Mouse (Mus musculus): ENCODE data around the gene Sema4g. TPM values are rescaled to one million over a fixed set of nuclear protein-coding genes. Genes with fewer than 3 reads are reported as not detected.

Gene Sema4g
- total and polyA plus RNA-seq, 3 experiments: 0.15 to 0.47 TPM; not detected in 1

DNA sequence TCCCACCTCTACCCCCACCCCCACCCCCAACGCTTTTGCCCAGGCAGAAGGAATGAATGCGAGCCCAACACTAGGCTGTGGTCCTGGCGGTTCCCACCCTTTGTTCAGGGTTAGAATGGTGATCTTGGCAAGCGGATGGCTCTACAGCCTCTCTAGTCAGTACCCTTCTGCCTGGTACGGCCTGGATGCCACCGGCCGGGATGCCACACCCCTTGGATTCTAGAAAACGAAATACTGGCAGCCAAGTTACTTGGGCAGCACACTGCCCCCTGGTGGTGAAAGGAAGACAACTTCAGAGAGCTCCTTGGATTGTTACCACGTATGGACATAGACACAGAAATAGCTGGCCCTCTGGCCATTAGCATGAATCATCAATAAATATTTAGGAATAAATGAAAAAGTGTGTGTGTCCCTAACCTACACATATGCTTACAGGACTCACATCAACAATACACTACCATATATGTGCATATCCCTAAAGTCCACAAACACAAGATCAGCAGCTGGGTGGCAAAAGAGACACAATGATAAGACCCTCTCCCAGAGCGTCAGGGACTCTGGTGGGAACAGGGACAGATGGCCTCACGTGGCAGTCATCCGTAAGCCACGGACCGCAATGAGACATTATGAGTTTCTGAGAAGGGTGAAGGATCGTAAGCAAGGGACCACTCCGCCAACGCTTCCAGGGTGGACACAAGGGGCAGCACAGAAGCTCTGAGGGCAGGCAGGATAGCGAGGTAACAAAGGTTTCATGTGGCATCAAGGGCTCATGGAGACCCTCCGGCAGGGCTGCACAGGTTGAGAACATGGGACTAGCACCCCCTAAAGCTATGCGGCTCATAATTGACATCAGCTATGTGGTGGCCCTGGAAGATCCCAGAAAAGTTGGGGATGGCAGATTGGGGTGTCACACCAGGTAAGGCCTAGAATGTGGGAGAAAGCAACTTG is 42.1 kb downstream of the Sema4g start:
- Histone ChIP-seq H3K27ac (ENCODE audit: control insufficient read depth, low read depth, low read length) (no peak overlapping the region), H3K4me3 (ENCODE audit: control insufficient read depth in 1 of 2, insufficient read depth in 1 of 2, low read depth in 2 of 2, low read length in 2 of 2) (peak overlapping the region; percentile 66 to 74)
- peak; percentile 95 for DNase-seq (ENCODE audit: low read depth, low spot score)

GRCm38 (mm10) chr19:45031780-45032179 is 42.9 kb downstream of the Sema4g start:
- H3K27me3 ChIP-seq (ENCODE audit: control insufficient read depth in 1 of 2, insufficient read depth in 2 of 2, low read length in 2 of 2): no peaks in the 10 kb centered on the region
- peak overlapping the region in 1 of 2 experiments; percentile 33; a peak in 1 of 4 replicates for H3K4me3 ChIP-seq (ENCODE audit: control insufficient read depth in 1 of 2, insufficient read depth in 1 of 2, low read depth in 2 of 2, low read length in 2 of 2)
- peaks cover 0 to 10% of the 10 kb centered on the region in 2 experiments; a peak in 2 of 4 replicates for H3K36me3 ChIP-seq (ENCODE audit: control insufficient read depth in 1 of 2, insufficient read depth in 2 of 2, low read length in 2 of 2)
- peaks cover 8 to 22% of the 10 kb centered on the region in 2 experiments for H3K4me1 ChIP-seq (ENCODE audit: control insufficient read depth in 1 of 2, insufficient read depth in 2 of 2, low read length in 2 of 2)
- H3K79me2 ChIP-seq (ENCODE audit: control insufficient read depth, insufficient read depth, low read length, poor library complexity): no peaks in the 10 kb centered on the region
- peak overlapping the region; percentile 54; the same call in 1 of the 2 replicates for H3K9ac ChIP-seq (ENCODE audit: control insufficient read depth, low read depth, low read length, poor library complexity, severe bottlenecking)
- DNase-seq (ENCODE audit: low read depth, low spot score): peak; percentile 92
- no peak overlapping the region for H3K27ac ChIP-seq (ENCODE audit: control insufficient read depth, low read depth, low read length)
- no peaks in the 10 kb centered on the region for H3K9me3 ChIP-seq (replicated peaks; ENCODE audit: insufficient read depth, low read length)
- TF ChIP-seq E2F4 (IDR thresholded peaks at IDR 0.05; ENCODE audit: borderline replicate concordance, low read depth, low read length) (no peak), ZC3H11A (IDR thresholded peaks at IDR 0.05; ENCODE audit: low read depth, low read length) (peak; percentile 81), SIN3A (IDR thresholded peaks at IDR 0.05; ENCODE audit: low read length) (peak; percentile 56), SMC3 (IDR thresholded peaks at IDR 0.05; ENCODE audit: low read depth, low read length) (peak; percentile 75), CTCF (IDR thresholded peaks at IDR 0.05 in 2 of 3, conservative IDR thresholded peaks at IDR 0.05 in 1 of 3; ENCODE audit: control insufficient read depth in 1 of 3, insufficient read depth in 1 of 3, low read depth in 2 of 3, low read length in 3 of 3, poor library complexity in 1 of 3, severe bottlenecking in 1 of 3) (peak; percentile 93 to 99 (median 97)), ZKSCAN1 (IDR thresholded peaks at IDR 0.05; ENCODE audit: low read depth, low read length) (no peak), EP300 (IDR thresholded peaks at IDR 0.05; ENCODE audit: low read depth in 1 of 2, low read length in 2 of 2) (no peak), MYC (IDR thresholded peaks at IDR 0.05; ENCODE audit: low read depth, low read length) (peak; percentile 47; the same call in 1 of the 2 replicates), RCOR1 (IDR thresholded peaks at IDR 0.05; ENCODE audit: low read depth, low read length) (no peak), NRF1 (IDR thresholded peaks at IDR 0.05; ENCODE audit: insufficient read depth, low read depth, low read length, poor library complexity, severe bottlenecking) (no peak), ETS1 (IDR thresholded peaks at IDR 0.05; ENCODE audit: low read depth, low read length) (0 out of 2 replicates have a peak, but pooled peaks have one; percentile 9), RAD21 (IDR thresholded peaks at IDR 0.05; ENCODE audit: low read depth, low read length) (peak; percentile 92), ZNF384 (IDR thresholded peaks at IDR 0.05; ENCODE audit: low read depth, low read length) (no peak), MAFK (IDR thresholded peaks at IDR 0.05; ENCODE audit: borderline replicate concordance, low read depth, low read length) (no peak), POLR2A (IDR thresholded peaks at IDR 0.05; ENCODE audit: control insufficient read depth in 1 of 2, insufficient read depth in 1 of 2, low read depth in 1 of 2, low read length in 2 of 2, poor library complexity in 1 of 2) (no peak), MAZ (IDR thresholded peaks at IDR 0.05; ENCODE audit: low read depth, low read length) (peak; percentile 58; the same call in 1 of the 2 replicates)

More for the DNA sequence above, 42.1 kb downstream of the Sema4g start:
- H3K9ac ChIP-seq (ENCODE audit: control insufficient read depth, low read depth, low read length, poor library complexity, severe bottlenecking): peak overlapping the region; percentile 66
- no peaks in the 10 kb centered on the region for H3K9me3 ChIP-seq (replicated peaks; ENCODE audit: insufficient read depth, low read length)
- no peaks in the 10 kb centered on the region for H3K27me3 ChIP-seq (ENCODE audit: control insufficient read depth in 1 of 2, insufficient read depth in 2 of 2, low read length in 2 of 2)
- H3K36me3 ChIP-seq (ENCODE audit: control insufficient read depth in 1 of 2, insufficient read depth in 2 of 2, low read length in 2 of 2): peaks cover 0 to 10% of the 10 kb centered on the region in 2 experiments; a peak in 2 of 4 replicates
- H3K4me1 ChIP-seq (ENCODE audit: control insufficient read depth in 1 of 2, insufficient read depth in 2 of 2, low read length in 2 of 2): peaks cover 8 to 22% of the 10 kb centered on the region in 2 experiments
- H3K79me2 ChIP-seq (ENCODE audit: control insufficient read depth, insufficient read depth, low read length, poor library complexity): no peaks in the 10 kb centered on the region
- TF ChIP-seq POLR2AphosphoS5 (IDR thresholded peaks at IDR 0.05; ENCODE audit: borderline replicate concordance, low read depth, low read length) (no peak), JUND (IDR thresholded peaks at IDR 0.05; ENCODE audit: low read depth, low read length) (0 out of 2 replicates have a peak, but pooled peaks have one; percentile 10), NELFE (IDR thresholded peaks at IDR 0.05; ENCODE audit: low read depth, low read length) (0 out of 2 replicates have a peak, but pooled peaks have one; percentile 5), MYC (IDR thresholded peaks at IDR 0.05; ENCODE audit: low read depth, low read length) (0 out of 2 replicates have a peak, but pooled peaks have one; percentile 0), SIN3A (IDR thresholded peaks at IDR 0.05; ENCODE audit: low read length) (peak; percentile 54), ZNF384 (IDR thresholded peaks at IDR 0.05; ENCODE audit: low read depth, low read length) (no peak), POLR2AphosphoS2 (IDR thresholded peaks at IDR 0.05; ENCODE audit: low read length) (no peak), GATA1 (IDR thresholded peaks at IDR 0.05; ENCODE audit: low read depth, low read length) (no peak), MXI1 (IDR thresholded peaks at IDR 0.05; ENCODE audit: low read depth, low read length) (no peak), CHD2 (IDR thresholded peaks at IDR 0.05; ENCODE audit: low read length) (no peak), GABPA (IDR thresholded peaks at IDR 0.05; ENCODE audit: low read depth, low read length) (no peak), SMC3 (IDR thresholded peaks at IDR 0.05; ENCODE audit: low read depth, low read length) (peak; percentile 77), BHLHE40 (IDR thresholded peaks at IDR 0.05; ENCODE audit: borderline replicate concordance, low read depth, low read length) (no peak), NRF1 (IDR thresholded peaks at IDR 0.05; ENCODE audit: insufficient read depth, low read depth, low read length, poor library complexity, severe bottlenecking) (no peak), CTCF (IDR thresholded peaks at IDR 0.05 in 2 of 3, conservative IDR thresholded peaks at IDR 0.05 in 1 of 3; ENCODE audit: control insufficient read depth in 1 of 3, insufficient read depth in 1 of 3, low read depth in 2 of 3, low read length in 3 of 3, poor library complexity in 1 of 3, severe bottlenecking in 1 of 3) (peak; percentile 92 to 97 (median 96)), RCOR1 (IDR thresholded peaks at IDR 0.05; ENCODE audit: low read depth, low read length) (no peak), RAD21 (IDR thresholded peaks at IDR 0.05; ENCODE audit: low read depth, low read length) (peak; percentile 45), MAZ (IDR thresholded peaks at IDR 0.05; ENCODE audit: low read depth, low read length) (no peak; the same call in 1 of the 2 replicates), ZMIZ1 (IDR thresholded peaks at IDR 0.05; ENCODE audit: low read depth, low read length) (no peak), KAT2A (conservative IDR thresholded peaks at IDR 0.05; ENCODE audit: low read depth, low read length) (no peak), EP300 (IDR thresholded peaks at IDR 0.05; ENCODE audit: low read depth in 1 of 2, low read length in 2 of 2) (no peak), ZC3H11A (IDR thresholded peaks at IDR 0.05; ENCODE audit: low read depth, low read length) (no peak), MYB (IDR thresholded peaks at IDR 0.05; ENCODE audit: low read depth, low read length) (no peak), ZKSCAN1 (IDR thresholded peaks at IDR 0.05; ENCODE audit: low read depth, low read length) (no peak), MAFK (IDR thresholded peaks at IDR 0.05; ENCODE audit: borderline replicate concordance, low read depth, low read length) (no peak), E2F4 (IDR thresholded peaks at IDR 0.05; ENCODE audit: borderline replicate concordance, low read depth, low read length) (no peak), USF2 (IDR thresholded peaks at IDR 0.05; ENCODE audit: borderline replicate concordance in 1 of 2, insufficient read depth in 1 of 2, low read depth in 1 of 2, low read length in 2 of 2) (no peak), MEF2A (IDR thresholded peaks at IDR 0.05; ENCODE audit: extremely low read depth, insufficient replicate concordance, low read depth, low read length, poor library complexity, severe bottlenecking) (no peak), POLR2A (IDR thresholded peaks at IDR 0.05; ENCODE audit: control insufficient read depth in 1 of 2, insufficient read depth in 1 of 2, low read depth in 1 of 2, low read length in 2 of 2, poor library complexity in 1 of 2) (no peak), TAL1 (IDR thresholded peaks at IDR 0.05; ENCODE audit: low read length) (no peak), ETS1 (IDR thresholded peaks at IDR 0.05; ENCODE audit: low read depth, low read length) (no peak)
